Mouse (Mus musculus) neutrophil, adult 5-6 weeks (primary cell): ENCODE results near the gene Anln. TPM values are rescaled to one million over a fixed set of nuclear protein-coding genes. Genes with fewer than 3 reads are reported as not detected.
A peak's percentile ranks its signal among the peaks of the same experiment; 100 is the strongest.
"Not testable (repeated sequence)": the region's sequence is repeated elsewhere in the genome, so short reads cannot be mapped to it uniquely, and the experiment has no call there.

Source experiments
- ATAC-seq: fragments of 151-379, 151-347 bp; 2 replicates; pipeline ENCODE4 v1.8.0; 2017; ENCODE audit warnings: mild to moderate bottlenecking, moderate TSS enrichment; ENCODE audit not compliant: insufficient number of reproducible peaks, poor library complexity, low FRiP score, severe bottlenecking; ENCODE audit errors: extremely low read depth
- total RNA-seq: library from RNA; stranded (forward); fragments of 200-1000 nt; gene quantifications from 2 replicates; pipeline ENCODE4 v1.2.3, GENCODE M21; 2017

Anln gene
- total RNA-seq, result 2.2 and 5.0 TPM in 2 replicates

DNA sequence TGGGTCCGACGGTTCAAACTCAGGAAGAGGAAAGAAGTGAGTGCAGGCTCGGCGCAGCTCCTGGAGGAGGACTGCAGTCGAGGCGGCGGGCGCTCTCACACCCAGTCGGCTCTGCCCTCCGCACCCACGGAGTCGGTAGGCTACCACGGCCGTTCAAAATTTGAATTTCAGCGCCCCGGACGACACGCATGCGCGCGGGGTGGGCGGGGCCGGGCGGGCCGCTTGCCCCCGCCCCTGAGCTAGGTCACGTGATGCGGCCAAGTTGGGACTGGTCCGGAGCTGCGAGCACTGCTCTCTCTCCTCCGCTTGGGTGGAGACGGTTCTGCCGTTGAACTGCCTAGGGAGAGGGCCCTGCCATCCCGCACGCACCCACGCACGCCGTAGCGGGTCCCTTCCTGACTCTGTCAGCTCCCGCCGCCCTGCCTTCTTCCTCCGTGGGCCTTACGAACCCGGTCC is at the start of gene Anln:
Gene Anln (minus strand): TSS at position 168 of the 456 bp plus-strand sequence.
- ATAC-seq, result peak; percentile 95

GRCm38 (mm10) chr9:22434101-22434500 is 45.1 kb upstream of the Anln start:
- no peak for ATAC-seq

GRCm38 (mm10) chr9:22433221-22433620 is 44.2 kb upstream of the Anln start:
- ATAC-seq, result no peak

DNA sequence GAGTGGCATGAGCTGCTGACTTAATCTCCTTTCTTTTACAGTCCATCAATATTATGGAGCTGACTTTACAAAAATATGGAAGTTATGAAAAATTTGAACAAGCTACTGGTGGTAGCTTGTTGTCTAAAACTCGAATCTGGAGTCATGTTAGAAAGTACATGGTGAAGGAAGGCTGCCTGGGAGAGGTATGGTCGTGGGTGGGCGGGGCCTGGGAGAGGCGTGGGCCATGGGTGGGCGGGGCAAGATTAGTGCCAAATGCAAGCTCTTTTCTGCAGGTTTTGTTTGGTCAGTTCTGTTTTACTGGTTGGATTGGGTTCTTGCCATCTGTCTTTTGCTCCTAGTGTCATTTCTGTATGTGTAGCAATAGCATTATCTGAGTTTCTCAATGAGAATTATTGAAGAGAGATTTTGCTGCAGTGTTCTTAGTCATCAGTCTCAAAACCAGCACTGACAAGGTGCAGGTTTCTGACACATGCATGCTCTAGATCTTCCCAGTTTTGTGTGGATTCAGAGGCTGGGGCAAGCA is 41.4 kb upstream of the Anln start:
- ATAC-seq, result no peak

DNA sequence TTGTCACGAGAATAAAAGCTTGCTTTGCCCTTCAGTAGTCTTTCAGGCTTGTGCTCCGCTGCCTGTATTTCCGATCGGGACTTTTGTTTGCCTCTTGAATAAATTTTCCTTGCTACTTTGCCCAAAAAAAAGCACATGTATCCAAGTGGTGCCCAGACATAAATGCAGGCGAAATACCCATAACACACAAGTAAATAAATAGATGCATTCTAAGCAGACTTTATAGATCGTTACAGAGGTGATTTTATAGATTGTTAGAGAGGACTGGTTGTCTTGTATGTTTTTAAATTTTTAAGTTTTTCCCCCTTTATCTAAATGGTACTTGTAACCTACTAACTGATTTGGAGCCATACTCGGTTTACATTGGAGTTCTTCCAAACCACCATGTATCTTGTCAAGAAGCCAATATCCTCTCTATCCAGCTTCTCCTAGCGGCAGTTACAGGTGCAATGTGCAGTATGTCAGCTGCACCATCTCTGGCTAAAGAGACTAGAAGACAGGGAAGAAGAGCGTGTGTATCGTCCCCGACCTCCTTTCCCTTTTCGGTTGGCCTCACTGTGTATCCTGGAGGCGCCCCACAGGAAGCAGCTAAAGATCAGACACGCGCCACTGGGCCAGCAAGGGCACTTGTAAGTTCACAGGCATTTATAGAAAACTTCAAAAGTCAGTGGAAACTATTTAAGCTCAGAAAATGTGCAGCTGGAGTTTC is 40.7 kb upstream of the Anln start:
- peak; percentile 23; the same call in 1 of the 2 replicates for ATAC-seq

DNA sequence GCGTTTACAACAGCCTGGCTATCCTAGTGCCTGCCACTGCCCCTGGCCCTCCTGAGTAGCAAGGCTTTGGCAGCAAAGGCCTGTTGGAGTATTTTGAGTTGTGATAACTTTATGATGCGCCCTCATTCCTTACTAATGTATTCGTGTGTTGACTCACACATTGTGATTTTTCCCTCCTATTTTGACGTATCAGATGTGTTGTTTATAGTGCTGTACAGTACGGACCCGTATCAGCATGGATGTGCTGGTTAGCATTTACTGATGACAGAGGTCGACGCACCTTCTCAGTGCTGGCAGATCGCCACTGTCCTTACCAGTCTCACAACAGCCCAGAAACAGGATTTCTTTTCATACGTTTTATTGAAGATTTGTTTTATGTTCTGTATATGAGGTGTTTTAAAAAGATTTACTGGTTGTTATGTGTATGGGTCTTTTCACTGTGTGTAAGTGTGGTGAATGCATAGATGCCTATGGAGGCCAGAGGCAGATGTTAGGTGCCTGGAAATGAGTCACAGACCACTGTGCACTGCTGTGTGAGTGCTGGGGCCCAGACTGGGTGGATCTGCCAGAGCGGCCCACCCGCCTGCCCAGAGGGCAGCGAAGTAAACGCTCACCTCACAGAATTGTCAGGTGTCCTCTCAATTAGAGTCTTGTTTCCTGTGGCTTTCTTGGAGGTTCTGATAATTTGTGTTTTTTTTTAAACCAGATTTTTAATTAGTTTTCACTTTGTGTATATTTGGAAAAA is 39.9 kb upstream of the Anln start:
- ATAC-seq, result no peak

GRCm38 (mm10) chr9:22428028-22428665 is 39.2 kb upstream of the Anln start:
- no peak for ATAC-seq

GRCm38 (mm10) chr9:22424719-22425118 is 35.7 kb upstream of the Anln start:
- no peak for ATAC-seq

DNA sequence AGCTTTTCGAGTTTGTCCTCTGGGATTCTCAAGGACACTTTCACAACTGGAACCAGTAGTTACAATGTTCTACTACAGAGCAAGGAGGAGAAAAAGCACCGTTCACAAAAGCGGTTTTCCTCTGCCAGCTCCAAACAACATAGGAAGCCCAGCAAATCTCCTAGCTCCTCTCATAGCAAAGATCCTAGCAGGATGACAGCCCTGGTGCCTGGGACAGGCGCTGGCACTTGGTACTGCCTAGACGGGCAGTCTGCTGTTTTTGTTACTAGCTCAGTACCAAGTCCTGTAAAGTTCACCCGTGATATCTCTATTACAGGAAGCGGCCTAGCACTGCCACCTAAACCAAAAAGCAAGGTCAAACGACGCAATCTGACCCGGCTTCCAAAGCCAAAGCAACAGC is 35.2 kb upstream of the Anln start:
- ATAC-seq, result no peak

- ATAC-seq, result no peak
These were observed 34.5 kb upstream of the Anln start for GRCm38 (mm10) chr9:22423507-22423906.

DNA sequence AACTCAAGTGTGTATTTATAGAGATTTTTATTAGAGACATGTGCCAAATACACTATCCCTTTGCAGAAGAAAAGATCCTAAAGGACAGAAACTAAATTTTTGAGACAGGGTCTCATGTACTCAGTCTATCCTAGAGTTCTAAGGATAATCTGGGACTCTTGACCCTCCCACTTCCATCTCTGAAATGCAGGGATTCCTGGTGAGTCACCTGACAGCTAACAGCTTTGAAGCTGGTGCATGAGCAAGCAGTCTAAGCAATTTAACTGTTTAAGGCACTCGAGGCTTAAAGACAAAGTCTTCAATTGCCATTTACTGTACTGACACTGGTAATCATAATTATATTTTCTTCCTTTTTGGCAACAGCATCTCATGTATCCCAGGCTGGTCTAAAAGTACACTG is 33.6 kb upstream of the Anln start:
- ATAC-seq, result no peak

DNA sequence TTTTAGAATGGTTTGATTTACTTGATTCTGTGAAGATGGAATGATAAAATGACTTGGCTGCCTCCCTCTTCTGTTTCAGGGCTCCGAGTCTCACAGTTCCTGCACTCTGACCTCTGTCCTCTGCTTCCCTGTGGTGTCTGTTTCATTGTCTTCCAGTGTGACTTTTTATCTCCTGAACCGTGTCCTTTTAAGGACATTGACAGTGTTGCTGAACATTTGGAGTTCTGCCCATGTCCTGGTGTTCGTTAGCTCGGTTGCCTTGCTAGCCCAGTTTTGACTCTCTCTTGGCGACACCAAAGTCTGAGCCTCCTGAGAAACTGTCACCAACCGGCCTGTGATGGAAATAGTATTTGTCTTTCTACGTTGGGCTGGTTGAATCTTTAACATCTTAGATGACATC is 31.5 kb upstream of the Anln start:
- ATAC-seq, result no peak

DNA sequence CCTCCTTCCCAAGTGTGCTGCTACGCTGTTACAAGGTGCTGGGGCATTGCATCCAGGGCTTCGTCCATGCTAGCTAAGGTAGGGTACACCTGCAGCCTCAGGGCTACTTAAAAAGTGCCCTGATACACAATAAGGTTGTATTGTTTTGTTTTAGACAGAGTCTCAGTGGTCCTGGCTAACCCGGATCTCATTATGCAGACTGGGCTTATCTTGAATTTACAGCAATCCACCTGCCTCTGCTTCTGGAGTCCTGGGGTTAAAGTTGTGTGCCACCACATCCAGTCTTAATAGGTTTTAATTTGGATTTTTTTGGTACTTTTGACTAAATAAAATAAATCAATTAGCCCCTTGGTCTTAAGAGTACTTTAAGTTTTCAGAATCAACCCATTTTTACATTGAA is 30.9 kb upstream of the Anln start:
- no peak for ATAC-seq

DNA sequence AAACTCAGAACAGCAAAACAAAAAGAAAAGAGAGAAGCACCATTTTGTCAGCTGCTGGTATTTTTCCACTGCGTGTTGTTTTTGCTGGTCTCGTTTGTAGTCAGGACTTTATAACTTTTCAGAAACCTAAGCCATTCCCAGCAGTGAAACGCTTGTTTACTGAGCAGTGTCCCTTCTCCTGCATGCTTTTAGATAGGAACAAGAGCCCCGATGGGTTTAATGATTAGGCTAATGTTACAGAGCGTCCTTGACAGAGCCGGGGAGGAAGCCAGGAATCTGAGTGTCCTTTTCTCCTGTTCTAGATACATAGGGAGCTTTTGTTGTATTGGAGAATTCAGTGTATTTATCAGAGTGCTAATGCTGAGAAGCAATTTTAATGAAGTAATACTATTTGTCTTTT is 28.6 kb upstream of the Anln start:
- no peak for ATAC-seq

DNA sequence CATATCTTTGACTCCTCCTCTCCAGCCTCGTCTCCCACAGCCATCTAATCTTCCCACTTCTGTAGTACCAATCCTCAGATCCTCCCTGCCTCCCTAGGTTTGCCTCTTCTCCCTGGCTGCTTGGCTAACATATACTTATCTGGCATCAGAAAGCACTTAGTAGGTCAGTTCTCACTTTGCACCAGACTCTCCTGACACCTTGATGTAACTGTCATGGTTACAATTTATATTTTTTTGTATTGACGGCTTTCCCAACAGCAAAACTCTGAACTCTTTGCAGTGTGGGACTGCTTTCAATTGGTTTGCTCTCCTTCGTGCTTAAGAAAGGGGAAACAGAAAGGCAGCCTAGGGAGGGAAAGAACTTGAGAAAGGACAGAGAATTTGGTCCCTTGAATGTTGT is 27.2 kb upstream of the Anln start:
- ATAC-seq, result no peak

DNA sequence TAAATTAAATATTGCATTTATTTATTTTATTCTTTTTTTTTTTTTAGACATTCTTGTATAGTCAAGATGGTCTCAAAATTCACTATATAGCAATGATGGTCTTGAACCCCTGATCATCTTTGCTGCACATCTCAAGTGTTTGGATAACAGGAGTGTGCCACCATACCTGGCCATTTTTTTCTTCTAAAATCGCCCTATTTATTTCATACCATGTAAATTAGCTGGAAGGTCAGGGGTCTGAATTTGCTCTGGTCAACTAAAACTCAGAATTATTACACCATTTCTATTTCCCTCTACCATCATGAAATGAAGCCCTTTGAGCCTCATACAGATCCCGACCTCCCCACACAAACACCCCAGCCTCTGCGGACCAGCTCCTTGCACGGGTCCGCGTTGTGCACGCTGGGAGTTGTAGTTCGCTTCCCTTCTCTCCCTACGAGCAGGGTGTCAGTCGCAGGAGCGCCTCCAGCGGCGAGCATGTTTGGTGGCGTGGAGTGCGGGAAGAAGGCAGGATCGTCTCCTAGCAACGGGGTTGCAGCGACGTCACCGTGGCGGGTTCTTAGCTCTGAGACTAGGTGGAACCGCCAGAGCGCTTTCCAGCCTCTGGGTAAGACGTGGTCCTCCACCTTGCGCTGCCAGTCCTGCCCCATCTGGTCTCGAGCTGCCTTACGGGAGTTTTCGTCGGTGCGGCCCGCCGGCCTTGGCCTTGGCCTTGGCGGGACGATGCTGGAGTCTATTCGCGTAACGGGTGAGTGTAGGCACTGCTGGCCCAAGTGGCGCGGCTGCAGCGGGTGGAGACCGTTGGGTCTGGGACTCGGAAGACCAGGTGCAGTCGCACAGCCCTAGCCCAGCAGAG is 22.2 kb upstream of the Anln start, which contains the start of gene 9530077C05Rik:
Gene 9530077C05Rik (plus strand): TSS at position 512 of the 856 bp plus-strand sequence.
- peak; percentile 100 for ATAC-seq

DNA sequence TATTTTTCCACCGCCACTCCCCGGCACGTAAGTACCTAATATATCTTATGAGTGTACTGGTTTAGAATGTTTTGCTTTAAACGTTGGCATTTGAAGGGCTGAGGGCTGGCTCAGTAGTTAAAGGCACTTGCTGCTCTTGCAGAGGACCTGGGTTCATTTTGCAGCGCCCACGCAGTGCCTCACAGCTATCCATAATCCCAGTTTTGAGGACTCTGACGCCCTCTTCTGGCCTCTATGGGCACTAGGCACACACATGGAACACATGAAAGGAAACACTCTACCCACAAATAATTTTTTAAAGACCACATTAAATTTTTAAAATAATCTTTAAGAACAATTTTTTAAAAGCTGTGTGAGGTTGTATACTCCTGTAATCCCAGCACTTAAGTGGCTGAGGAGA is 20.5 kb upstream of the Anln start:
- no peak for ATAC-seq

DNA sequence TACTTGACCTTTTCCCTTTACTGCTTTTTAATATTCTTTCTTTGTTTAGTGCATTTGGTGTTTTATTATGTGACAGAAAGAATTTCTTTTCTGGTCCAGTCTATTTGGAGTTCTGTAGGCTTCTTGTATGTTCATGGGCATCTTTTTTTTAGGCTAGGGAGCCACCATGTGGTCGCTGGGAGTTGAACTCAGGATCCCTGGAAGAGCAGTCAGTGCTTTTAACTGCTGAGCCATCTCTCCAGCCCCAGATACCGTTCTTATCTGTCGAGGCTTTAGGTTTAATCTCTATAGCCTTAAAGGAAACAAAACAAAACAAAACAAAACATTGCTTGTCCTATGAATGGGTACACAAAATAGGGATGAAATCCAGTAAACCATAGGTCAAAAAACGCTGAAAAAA is 19.4 kb upstream of the Anln start:
- ATAC-seq, result not testable (repeated sequence)

- not testable (repeated sequence) for ATAC-seq
These were observed 18.6 kb upstream of the Anln start for GRCm38 (mm10) chr9:22407633-22408032.
